Mouse (Mus musculus) lung, postnatal 0 days (tissue): ENCODE measurements around the gene Trhde. TPM values are rescaled to one million over a fixed set of nuclear protein-coding genes. Genes with fewer than 3 reads are reported as not detected.

Experiments used
- ATAC-seq: fragments of 200-750 bp; cut with Nextera tagmentation; 2 replicates; pipeline ENCODE4 v1.8.0; 2017; ENCODE audit warnings: moderate library complexity
- DNase-seq: peaks from one replicate; pipeline ENCODE4 v3.0.0-alpha.2; 2016; ENCODE audit warnings: low spot score
- H3K27ac ChIP-seq: fragments of 300-500 bp; sonication (generic); 2 replicates; pipeline ENCODE4 v1.5.1; 2014; ENCODE audit warnings: antibody characterized with exemption, mild to moderate bottlenecking, low read length, mixed read lengths
- H3K27me3 ChIP-seq: fragments of 300-500 bp; sonication (generic); replicated peaks from 2 replicates; pipeline ENCODE4 v1.6.1; 2014; ENCODE audit warnings: low read length, mixed read lengths; ENCODE audit not compliant: insufficient read depth
- H3K36me3 ChIP-seq: fragments of 300-500 bp; sonication (generic); 2 replicates; pipeline ENCODE4 v1.6.1; 2014; ENCODE audit warnings: low read length, mixed read lengths; ENCODE audit not compliant: insufficient read depth
- H3K4me1 ChIP-seq: fragments of 300-500 bp; sonication (generic); 2 replicates; pipeline ENCODE4 v1.6.1; 2014; ENCODE audit warnings: antibody characterized with exemption, low read depth, low read length, mixed read lengths; ENCODE audit not compliant: insufficient read depth
- H3K4me2 ChIP-seq: fragments of 300-500 bp; sonication (generic); replicated peaks from 2 replicates; pipeline ENCODE4 v1.6.1; 2014; ENCODE audit warnings: low read depth, mild to moderate bottlenecking, low read length, moderate library complexity, mixed read lengths
- H3K4me3 ChIP-seq: fragments of 300-500 bp; sonication (generic); 2 replicates; pipeline ENCODE4 v1.5.1; 2014; ENCODE audit warnings: low read depth, low read length
- H3K9ac ChIP-seq: fragments of 300-500 bp; sonication (generic); replicated peaks from 2 replicates; pipeline ENCODE4 v1.6.1; 2014; ENCODE audit warnings: low read depth, mild to moderate bottlenecking
- H3K9me3 ChIP-seq: fragments of 300-500 bp; sonication (generic); 2 replicates; pipeline ENCODE4 v1.6.1; 2016; ENCODE audit warnings: low read length, mixed read lengths
- CTCF ChIP-seq: IDR thresholded peaks from 2 replicates; pipeline ENCODE4 v1.5.1; 2016; ENCODE audit warnings: antibody characterized with exemption, mild to moderate bottlenecking
- EP300 ChIP-seq: IDR thresholded peaks from 2 replicates; pipeline ENCODE4 v1.6.1; 2016; ENCODE audit warnings: antibody characterized with exemption, mild to moderate bottlenecking, control low read depth
- WGBS: fragments of 180-500 bp; shearing (Covaris S2); extraction: QIAGEN DNeasy Blood & Tissue Kit; methylation state at CpG from one replicate; pipeline ENCODE4 v1.1.7; 2014; 5-methylcytosine and 5-hydroxymethylcytosine counted together
- polyA plus RNA-seq: library from polyadenylated mRNA; unstranded; fragments of >200 nt; fragmentation: Nextera tagmentation; extraction: Ambion mirVana; gene quantifications from 2 replicates; pipeline ENCODE4 v1.2.1, GENCODE M21; 2015

Trhde gene
- polyA plus RNA-seq, 1 experiment from 2014 or later, result not detected

DNA sequence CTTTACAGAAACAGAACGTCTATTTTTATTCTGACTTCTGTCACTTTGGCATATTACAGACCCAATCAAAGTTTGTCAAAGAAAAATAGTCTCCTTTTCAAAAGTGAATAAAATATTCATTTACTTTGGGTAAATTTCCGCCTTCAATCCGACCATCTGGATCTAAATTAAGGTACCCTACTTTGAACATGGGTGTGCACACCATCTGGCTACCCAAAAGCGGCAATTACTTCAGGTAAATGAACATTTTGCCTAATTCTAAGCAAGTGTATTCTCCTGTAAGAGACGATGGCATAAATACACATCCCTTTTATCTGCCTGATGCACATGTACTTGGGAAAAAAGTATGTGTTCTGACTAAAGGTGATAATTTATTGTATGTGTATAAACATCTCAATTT lies 5.2 kb downstream of the Trhde start:
- Histone ChIP-seq H3K9ac (no peak overlapping the region), H3K4me1 (no peaks in the 10 kb centered on the region), H3K9me3 (no peaks in the 10 kb centered on the region), H3K36me3 (no peaks in the 10 kb centered on the region), H3K4me2 (no peak overlapping the region), H3K27me3 (peaks cover 27% of the 10 kb centered on the region), H3K4me3 (no peak overlapping the region), H3K27ac (no peak overlapping the region)
- 73% methylated on average over 5 of the region's 5 CpGs for WGBS
- ATAC-seq (no peak), DNase-seq (no peak)
- TF ChIP-seq EP300, result no peak
- no peak for TF ChIP-seq CTCF

DNA sequence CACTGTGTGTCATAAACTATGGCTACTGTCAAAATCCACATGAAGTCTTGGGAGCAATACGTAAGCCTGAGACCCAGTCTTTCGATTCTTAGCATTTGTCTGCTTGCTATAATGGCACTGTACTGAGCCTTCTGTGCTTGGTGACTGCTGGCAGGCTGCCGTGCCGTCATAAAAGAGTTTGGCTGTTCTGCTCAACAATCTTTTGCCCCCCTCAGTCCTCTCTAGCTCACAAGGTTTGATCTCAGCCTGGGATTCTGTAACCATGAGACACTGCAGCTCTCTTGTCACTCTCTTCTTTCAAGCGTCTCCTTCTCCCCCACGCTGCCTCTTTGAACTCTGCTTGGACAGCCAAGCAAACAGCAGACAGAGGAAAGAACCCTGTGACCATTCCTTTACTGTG lies 7.9 kb downstream of the Trhde start:
- H3K27me3 ChIP-seq, result 0 out of 2 replicates have a peak, but pooled peaks cover under 1% of the 10 kb centered on the region
- TF ChIP-seq CTCF (no peak), EP300 (no peak)
- H3K4me2 ChIP-seq, result no peak overlapping the region
- 49% methylated on average over 6 of the region's 6 CpGs for WGBS
- no peak overlapping the region for H3K27ac ChIP-seq
- no peaks in the 10 kb centered on the region for H3K36me3 ChIP-seq
- ATAC-seq (no peak), DNase-seq (no peak)
- no peak overlapping the region for H3K9ac ChIP-seq
- H3K4me1 ChIP-seq, result no peaks in the 10 kb centered on the region
- H3K4me3 ChIP-seq, result no peak overlapping the region
- H3K9me3 ChIP-seq, result no peaks in the 10 kb centered on the region

DNA sequence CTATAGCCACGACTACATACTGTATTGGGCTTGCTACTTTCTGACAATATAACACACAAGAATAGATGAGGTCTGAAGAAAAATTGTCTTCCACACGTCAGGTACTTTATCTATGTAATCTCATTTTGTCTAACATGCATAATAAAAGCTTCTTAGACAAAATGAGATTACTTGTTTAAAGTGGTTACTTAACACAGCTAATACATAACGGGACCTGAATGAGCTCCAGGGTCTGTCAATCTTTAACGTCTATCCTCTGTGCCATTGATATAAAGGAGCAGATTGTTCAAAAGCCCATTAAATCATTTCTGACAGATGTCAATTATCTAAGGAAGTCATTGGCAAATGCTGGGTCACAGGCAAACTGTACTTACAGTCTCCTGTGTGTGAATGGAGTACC lies 36.2 kb downstream of the Trhde start:
- Histone ChIP-seq H3K4me2 (no peak overlapping the region), H3K4me1 (no peaks in the 10 kb centered on the region)
- no peak for DNase-seq

DNA sequence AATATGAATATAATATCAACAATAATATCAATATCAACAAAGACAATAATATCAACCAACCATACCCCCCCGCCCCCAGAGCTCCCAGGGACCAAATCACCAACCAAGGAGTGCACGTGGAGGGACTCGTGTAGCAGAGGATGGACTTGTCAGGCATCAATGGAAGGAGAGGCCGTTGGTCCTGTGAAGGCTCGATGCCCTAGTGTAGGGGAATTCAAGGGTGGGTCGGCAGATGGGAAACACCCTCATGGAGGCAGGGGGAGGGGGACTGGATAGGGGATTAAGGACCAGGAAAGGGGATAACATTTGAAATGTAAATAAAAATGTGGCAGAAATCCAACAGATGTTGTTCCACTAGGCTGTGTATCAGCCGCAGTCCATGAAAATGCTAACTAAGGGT lies 40.0 kb downstream of the Trhde start:
- H3K4me1 ChIP-seq, result no peaks in the 10 kb centered on the region

More for the DNA sequence above, 36.2 kb downstream of the Trhde start:
- no peaks in the 10 kb centered on the region for H3K36me3 ChIP-seq
- no peak for TF ChIP-seq EP300
- WGBS, result 52% methylated on average over 4 of the region's 4 CpGs
- H3K9ac ChIP-seq, result no peak overlapping the region
- H3K4me3 ChIP-seq, result no peak overlapping the region
- ATAC-seq, result no peak
- no peaks in the 10 kb centered on the region for H3K9me3 ChIP-seq
- H3K27me3 ChIP-seq, result no peaks in the 10 kb centered on the region
- no peak overlapping the region for H3K27ac ChIP-seq

DNA sequence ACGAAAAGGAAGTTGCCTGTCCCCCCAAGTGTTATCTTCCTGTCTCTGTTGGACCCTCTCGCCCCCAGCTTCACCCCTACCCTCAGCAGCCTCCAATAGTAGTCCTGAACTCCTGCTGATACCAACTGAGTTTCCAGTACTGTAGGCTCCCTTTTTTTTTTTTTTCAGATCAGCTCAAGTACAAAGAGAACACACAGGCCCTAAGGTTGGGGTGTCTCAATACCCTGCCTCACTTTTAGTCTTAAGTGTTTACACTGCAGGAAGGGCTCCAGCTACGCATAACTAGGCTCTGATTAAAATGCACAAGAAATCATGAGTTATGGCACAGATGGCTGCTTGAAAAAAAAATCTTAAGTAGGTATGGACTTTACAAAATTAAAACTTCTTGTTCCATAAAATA lies 42.9 kb downstream of the Trhde start:
- no peaks in the 10 kb centered on the region for H3K36me3 ChIP-seq
- H3K4me2 ChIP-seq, result no peak overlapping the region
- no peak overlapping the region for H3K4me3 ChIP-seq
- WGBS, result 40% methylated on average over 3 of the region's 3 CpGs
- TF ChIP-seq CTCF (no peak), EP300 (no peak)
- no peaks in the 10 kb centered on the region for H3K9me3 ChIP-seq
- H3K9ac ChIP-seq, result no peak overlapping the region
- DNase-seq (no peak), ATAC-seq (no peak)
- no peak overlapping the region for H3K27ac ChIP-seq
- no peaks in the 10 kb centered on the region for H3K27me3 ChIP-seq
- no peaks in the 10 kb centered on the region for H3K4me1 ChIP-seq

More for the DNA sequence above, 40.0 kb downstream of the Trhde start:
- Histone ChIP-seq H3K4me2 (no peak overlapping the region), H3K4me3 (no peak overlapping the region), H3K36me3 (no peaks in the 10 kb centered on the region), H3K27me3 (no peaks in the 10 kb centered on the region), H3K9me3 (no peaks in the 10 kb centered on the region), H3K27ac (no peak overlapping the region), H3K9ac (no peak overlapping the region)
- no peak for DNase-seq
- TF ChIP-seq EP300 (no peak), CTCF (no peak)
- ATAC-seq, result no peak
- 76% methylated on average over 7 of the region's 7 CpGs for WGBS

DNA sequence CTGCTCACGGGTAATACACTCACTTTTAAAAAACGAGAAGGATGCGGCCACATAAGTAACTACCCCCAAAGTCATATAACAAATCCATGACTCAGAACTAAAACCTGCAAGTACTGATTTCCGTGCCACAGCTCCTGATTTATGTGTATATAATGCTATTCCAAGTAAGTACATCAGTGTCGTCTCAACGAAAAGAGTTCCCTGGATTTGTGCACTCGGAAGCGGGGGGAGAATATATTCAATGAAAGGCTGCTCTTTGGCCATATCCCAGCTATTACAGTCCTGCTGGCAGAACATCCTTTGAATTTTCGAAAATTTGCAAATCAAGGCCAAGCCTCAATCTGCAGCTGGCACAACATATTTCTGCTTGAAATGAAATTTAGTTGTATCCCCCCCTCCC lies 43.5 kb downstream of the Trhde start:
- Histone ChIP-seq H3K4me1 (no peaks in the 10 kb centered on the region), H3K9me3 (no peaks in the 10 kb centered on the region), H3K9ac (no peak overlapping the region), H3K36me3 (no peaks in the 10 kb centered on the region), H3K4me2 (no peak overlapping the region), H3K4me3 (no peak overlapping the region), H3K27me3 (no peaks in the 10 kb centered on the region), H3K27ac (no peak overlapping the region)
- 74% methylated on average over 9 of the region's 9 CpGs for WGBS
- DNase-seq (no peak), ATAC-seq (no peak)
- TF ChIP-seq EP300 (no peak), CTCF (no peak)
